Mouse (Mus musculus) erythroblast, adult 5-6 weeks (primary cell): ENCODE measurements around the gene Dnajc3. TPM values are rescaled to one million over a fixed set of nuclear protein-coding genes. Genes with fewer than 3 reads are reported as not detected.

ENCODE experiments used
- ATAC-seq: replicated peaks from 2 replicates; pipeline ENCODE4 v1.8.0; 2016; ENCODE audit warnings: moderate number of reproducible peaks, mild to moderate bottlenecking, moderate TSS enrichment, inconsistent platforms; ENCODE audit not compliant: poor library complexity, low FRiP score, severe bottlenecking
- total RNA-seq, 2 experiments: library from RNA; stranded (forward) in 1 of 2; stranded (reverse) in 1 of 2; fragments of 150-400 nt in 1 of 2; fragments of 200-764, 138-1000 nt in 1 of 2; gene quantifications; 2 replicates each; pipeline versions ENCODE4 v1.2.3 to v1.2.4; 2015 to 2017; ENCODE audit warnings: low replicate concordance in 2 of 2

Dnajc3 gene
- total RNA-seq, 2 experiments from 2014 or later = 16.9 to 25.9 TPM

DNA sequence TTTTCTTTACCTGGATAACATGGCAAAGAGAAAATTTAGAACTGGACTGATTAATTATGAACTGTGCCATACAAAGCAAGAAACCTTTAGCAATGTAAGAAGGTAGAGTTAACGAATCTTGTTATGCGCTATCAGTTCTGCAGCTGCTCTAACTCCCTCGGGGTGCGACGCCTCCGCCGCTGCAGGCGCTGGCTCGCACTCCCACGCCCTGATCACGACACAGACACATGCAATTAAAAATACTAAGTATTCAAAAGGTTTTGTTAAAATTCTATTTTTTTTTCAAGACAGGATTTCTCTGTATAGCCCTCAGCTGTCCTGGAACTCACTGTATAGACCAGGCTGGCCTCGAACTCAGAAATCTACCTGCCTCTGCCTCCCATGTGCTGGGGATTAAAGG, 75.8 kb downstream of the Dnajc3 start:
- no peak for ATAC-seq

DNA sequence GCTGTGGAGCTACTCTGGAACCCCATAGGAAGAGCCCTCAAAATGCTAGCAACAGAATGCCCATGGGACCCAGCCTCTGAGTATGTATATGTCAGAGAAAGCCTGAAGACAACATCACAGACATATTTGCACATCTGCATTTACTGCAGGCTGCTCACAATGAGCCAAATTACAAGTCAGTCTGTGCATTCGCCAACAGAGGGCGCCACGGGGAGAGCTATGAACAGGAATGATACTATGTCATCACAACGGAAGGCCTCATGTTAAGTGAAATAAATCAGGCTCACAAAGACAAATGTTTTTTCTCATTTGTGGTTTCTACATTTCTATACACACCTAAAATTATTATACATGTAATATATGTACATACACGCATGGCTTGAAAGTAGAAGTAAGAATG, 88.1 kb downstream of the Dnajc3 start:
- ATAC-seq = no peak

DNA sequence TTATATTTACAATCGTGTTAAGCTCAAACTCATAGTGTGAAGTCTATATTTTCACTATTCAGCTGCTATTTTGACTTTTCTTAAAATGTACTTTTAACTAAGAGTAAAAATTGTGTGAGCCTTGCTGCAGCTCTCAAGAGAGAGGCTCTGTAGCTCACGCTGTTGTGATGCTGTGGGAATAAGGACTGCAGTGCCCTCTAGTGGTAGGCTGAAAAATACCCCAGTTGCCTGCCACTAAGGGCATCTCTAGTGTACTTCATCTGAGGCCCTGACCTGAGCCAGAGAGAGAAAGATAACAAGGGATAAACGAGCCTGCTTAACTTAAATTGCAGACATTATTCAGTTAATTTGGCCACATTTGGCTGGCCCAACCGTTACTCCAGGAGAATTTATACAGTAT, 89.4 kb downstream of the Dnajc3 start:
- ATAC-seq = peak; percentile 94

DNA sequence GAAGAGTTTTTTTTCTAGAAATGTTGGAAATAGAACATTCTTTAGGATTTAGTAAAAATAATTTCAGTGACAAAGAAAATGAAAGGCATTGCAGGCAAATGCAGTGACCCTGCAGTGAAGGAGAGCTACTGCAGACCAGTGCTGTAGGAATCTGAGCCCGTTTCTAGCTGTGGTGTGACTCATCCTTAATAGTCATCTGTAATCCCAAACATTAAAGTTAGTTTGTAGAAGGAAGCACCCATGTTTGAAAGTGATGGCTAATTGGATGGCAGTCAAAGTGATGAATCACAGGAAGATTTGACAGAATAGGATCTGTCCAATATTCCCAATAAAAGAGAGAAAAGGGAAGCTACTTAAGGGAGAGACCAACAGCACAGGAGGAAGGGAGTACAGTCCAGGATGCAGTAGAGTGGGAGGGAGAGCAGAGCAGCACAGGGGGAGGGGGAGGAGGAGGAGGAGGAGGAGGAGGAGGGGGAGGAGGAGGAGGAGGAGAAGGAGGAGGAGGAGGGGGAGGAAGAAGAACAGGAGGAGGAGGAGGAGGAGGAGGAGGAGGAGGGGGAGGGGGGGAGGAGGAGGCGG, 90.0 kb downstream of the Dnajc3 start:
- ATAC-seq = no peak

Other genes starting within 250 kb of the Dnajc3 start
- 12.5 and 14.0 TPM in 2 replicates for gene Abcc4, start 231.8 kb upstream of the Dnajc3 start, total RNA-seq (2015; ENCODE audit: low replicate concordance)
- 10.1 and 12.8 TPM in 2 replicates for gene Abcc4, start 231.8 kb upstream of the Dnajc3 start, total RNA-seq (2017; ENCODE audit: low replicate concordance)
- 1.9 TPM in 1 of 2 replicates, not detected in the other for gene Cldn10, start 150.1 kb upstream of the Dnajc3 start, total RNA-seq (2015; ENCODE audit: low replicate concordance)
- 2.0 TPM in 1 of 2 replicates, not detected in the other for gene Cldn10, start 150.1 kb upstream of the Dnajc3 start, total RNA-seq (2017; ENCODE audit: low replicate concordance)
- gene Dzip1, start 12.5 kb upstream of the Dnajc3 start, total RNA-seq (2015; ENCODE audit: low replicate concordance) = 0.42 TPM in 1 of 2 replicates, not detected in the other
- 3.2 TPM in 1 of 2 replicates, not detected in the other for gene Dzip1, start 12.5 kb upstream of the Dnajc3 start, total RNA-seq (2017; ENCODE audit: low replicate concordance)
- not detected in 2 replicates for gene Uggt2, start 161.5 kb downstream of the Dnajc3 start, total RNA-seq (2015; ENCODE audit: low replicate concordance)
- gene Uggt2, start 161.5 kb downstream of the Dnajc3 start, total RNA-seq (2017; ENCODE audit: low replicate concordance) = 2.2 TPM in 1 of 2 replicates, not detected in the other
- gene Hs6st3, start 200.4 kb downstream of the Dnajc3 start, total RNA-seq (2015; ENCODE audit: low replicate concordance) = not detected in 2 replicates
- gene Hs6st3, start 200.4 kb downstream of the Dnajc3 start, total RNA-seq (2017; ENCODE audit: low replicate concordance) = not detected in 2 replicates